Mouse (Mus musculus) monocyte, adult 5-6 weeks (primary cell): Measurements from ENCODE around the gene Rnf126. TPM values are rescaled to one million over a fixed set of nuclear protein-coding genes. Genes with fewer than 3 reads are reported as not detected.
A peak's percentile ranks its signal among the peaks of the same experiment; 100 is the strongest.
"Not testable (repeated sequence)": the region's sequence is repeated elsewhere in the genome, so short reads cannot be mapped to it uniquely, and the experiment has no call there.

Experiments
- ATAC-seq: fragments of 153-309, 156-312 bp; replicated peaks from 2 replicates; pipeline ENCODE4 v1.8.0; 2017; ENCODE audit warnings: mild to moderate bottlenecking; ENCODE audit not compliant: low TSS enrichment, insufficient number of reproducible peaks, severe bottlenecking, poor library complexity, low FRiP score
- total RNA-seq: library from RNA; stranded (forward); fragments of 200-1000, 200-491, 200-594 nt; gene quantifications from 3 replicates; pipeline ENCODE4 v1.2.3, GENCODE M21; 2017

Rnf126 gene
- total RNA-seq, 1 experiment from 2014 or later = 8.8 TPM

DNA sequence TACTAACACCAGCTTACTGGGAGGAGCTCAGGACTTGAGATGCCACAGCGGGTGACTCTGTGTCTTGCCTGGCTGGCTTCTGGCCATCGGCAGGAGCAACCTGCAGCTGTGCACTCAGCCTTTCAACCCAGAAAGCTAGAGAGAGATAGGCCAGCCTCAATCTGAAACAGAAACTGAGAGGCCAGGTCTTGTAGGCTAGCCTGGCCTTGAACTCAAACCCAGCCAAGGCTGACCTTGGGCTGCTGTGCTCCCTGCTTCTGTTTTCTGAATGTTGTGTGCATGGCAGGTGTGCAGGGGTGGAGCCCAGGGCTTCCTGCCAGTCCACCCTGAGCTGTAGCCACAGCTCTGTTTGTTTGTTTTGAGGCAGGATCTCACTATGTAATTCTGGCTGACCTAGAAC, 6.5 kb upstream of the Rnf126 start:
- ATAC-seq = no peak

GRCm38 (mm10) chr10:79772320-79772719, 5.6 kb upstream of the Rnf126 start:
- ATAC-seq = no peak

DNA sequence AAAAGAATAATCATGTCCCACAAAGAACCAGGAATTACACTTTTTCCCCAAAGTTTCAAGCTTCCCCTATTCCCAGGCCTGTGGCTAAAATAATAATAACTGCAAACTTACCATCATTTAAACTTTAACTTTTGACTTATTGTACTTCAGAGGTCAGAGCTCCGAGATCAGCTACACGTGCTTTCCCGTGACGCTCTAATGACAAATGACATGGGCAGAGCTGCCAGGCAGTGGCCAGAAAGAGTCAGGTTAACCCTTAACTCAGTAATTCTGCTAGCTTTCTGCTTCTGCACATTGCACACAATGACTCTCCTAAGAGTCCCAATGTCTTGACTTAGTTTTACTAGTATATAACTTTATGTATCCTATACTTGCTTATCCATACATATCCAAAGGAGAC, 2.6 kb upstream of the Rnf126 start:
- no peak for ATAC-seq

DNA sequence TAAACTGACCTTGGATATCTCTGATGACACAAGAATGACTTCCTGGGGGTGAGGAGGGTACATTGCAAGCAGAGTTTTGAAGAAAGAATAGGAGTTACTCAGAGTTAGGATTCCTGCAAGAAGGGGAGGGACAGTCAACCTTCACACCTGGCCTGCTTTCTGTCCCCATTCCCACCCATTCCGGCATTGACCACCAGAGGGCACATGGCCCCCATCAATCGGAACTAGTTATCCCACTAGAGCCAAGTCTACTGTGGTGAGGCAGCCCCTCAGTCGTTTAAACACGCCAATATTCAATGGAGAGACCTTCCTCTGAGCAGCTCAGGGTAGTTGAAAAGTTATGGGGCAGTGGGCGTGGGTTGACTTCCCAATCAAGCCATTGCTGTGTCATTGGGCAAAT, 1.6 kb upstream of the Rnf126 start:
- no peak for ATAC-seq

GRCm38 (mm10) chr10:79767372-79768244, 856 bp upstream of the Rnf126 start:
- peak; percentile 14; the same call in 1 of the 2 replicates for ATAC-seq

DNA sequence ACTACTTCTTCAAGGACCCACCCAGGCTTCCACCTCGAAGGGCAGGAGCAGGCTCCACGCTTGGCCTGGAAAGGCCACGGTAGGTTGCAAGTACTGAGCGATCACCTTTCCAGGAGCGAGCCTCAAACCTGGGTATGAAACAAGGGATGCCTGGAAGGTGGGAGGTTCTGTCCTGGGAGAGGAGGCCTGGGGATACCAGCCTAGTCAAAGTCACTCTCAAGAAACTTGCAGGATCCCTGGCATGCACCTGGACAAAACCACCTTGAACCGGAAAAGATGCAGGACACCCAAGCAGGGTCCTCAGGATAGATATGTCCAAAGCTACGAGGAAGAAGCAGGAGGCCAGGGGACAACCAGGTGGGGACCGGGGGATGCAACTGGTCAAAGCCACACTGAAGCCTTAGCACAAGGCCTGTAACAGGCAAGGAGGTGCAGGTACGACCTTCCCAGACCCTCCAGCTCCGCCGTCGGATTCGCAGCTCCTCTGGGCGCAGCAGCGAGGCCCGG, 698 bp downstream of the Rnf126 start:
- no peak for ATAC-seq

DNA sequence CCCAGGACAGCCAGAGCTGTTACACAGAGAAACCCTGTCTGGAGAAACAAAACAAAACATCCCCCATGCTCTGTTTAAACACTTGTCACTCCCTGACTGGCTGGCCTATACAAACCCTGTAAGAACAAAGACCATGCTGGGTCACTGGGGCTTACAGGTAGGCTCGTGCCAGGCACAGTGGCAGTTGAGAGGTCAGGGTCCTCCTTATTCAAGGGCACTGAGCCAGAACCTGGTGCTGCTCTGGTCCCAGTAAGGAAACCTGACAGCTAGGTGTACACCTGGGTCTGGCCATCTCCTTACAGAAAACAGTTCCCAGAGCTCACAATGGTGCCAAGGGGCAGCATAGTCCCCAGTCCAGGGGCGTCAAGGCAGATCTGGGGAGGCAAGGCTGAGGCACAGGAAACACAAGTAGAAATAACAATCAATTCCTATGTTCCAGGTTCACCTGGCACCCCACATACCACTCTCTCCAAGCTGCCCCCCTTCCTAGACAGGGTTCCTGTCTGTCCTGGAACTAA, 1.5 kb downstream of the Rnf126 start:
- ATAC-seq = no peak

GRCm38 (mm10) chr10:79764234-79764633, 2.5 kb downstream of the Rnf126 start:
- ATAC-seq = no peak

GRCm38 (mm10) chr10:79762875-79763274, 3.9 kb downstream of the Rnf126 start:
- ATAC-seq = no peak

- no peak for ATAC-seq
These were observed 6.1 kb downstream of the Rnf126 start for GRCm38 (mm10) chr10:79760603-79761143.

- not testable (repeated sequence) for ATAC-seq
These were observed 7.1 kb downstream of the Rnf126 start for GRCm38 (mm10) chr10:79759675-79760074.

GRCm38 (mm10) chr10:79756660-79757059, 10.1 kb downstream of the Rnf126 start:
- no peak for ATAC-seq

DNA sequence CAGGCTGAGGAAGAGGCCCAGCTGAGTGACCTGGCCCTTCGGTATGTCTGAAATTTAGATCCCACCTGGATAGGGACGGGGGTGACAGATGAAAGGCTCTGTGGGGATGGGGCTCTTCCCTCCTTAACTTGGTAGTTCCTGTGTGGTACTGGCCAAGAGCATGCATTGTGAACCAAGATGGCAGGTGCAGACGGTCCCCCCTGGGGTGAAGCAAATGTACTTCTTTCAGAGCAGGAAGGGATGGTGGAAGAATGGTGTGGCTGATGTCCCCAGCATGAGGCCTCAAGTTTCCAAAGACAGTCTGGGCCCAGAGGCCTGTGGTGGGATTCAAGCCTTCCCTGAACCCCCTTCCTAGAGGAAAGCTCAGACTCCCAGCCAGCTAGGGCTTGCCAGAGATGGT, 10.9 kb downstream of the Rnf126 start:
- ATAC-seq = no peak

GRCm38 (mm10) chr10:79754856-79755516, 11.8 kb downstream of the Rnf126 start, which contains the start of gene Fgf22:
Fgf22 (plus strand) TSS chr10:79755076.
- no peak for ATAC-seq

- ATAC-seq = no peak
These were observed 18.3 kb downstream of the Rnf126 start for GRCm38 (mm10) chr10:79748496-79748895.

GRCm38 (mm10) chr10:79746774-79747151, 20.0 kb downstream of the Rnf126 start:
- ATAC-seq = no peak

GRCm38 (mm10) chr10:79745898-79746773, 20.6 kb downstream of the Rnf126 start, which contains the start of gene Polrmt:
Polrmt (minus strand) TSS chr10:79746581.
- peak; percentile 95 for ATAC-seq

DNA sequence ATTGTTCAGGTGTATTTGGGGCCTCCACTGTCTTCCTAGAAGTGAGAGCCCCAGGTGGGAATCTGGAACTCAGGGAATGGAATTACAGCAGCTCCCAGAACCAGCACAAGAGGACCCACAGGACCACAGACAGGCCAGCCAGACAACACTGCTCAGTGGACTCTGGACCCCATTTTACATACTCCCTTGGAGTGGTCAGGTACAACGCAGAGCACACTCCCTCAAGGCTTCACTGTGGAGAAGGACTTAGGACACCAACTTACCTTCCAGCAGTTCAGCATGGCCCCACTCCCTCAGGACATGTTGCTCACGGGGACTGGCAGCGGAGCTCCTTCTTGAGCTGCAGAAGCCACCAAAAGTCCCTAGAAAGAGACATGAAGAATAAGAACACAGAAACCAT, 21.3 kb downstream of the Rnf126 start:
- no peak for ATAC-seq
